Mouse (Mus musculus): Measurements from ENCODE around the gene Unc5cl. TPM values are rescaled to one million over a fixed set of nuclear protein-coding genes. Genes with fewer than 3 reads are reported as not detected.

Unc5cl gene
- polyA plus RNA-seq, 1 experiment from 2014 or later = 0.33 TPM

- Histone ChIP-seq H3K9ac (no peak overlapping the region), H3K36me3 (no peaks in the 10 kb centered on the region), H3K27ac (no peak overlapping the region), H3K27me3 (no peaks in the 10 kb centered on the region), H3K4me1 (replicated peaks) (peaks cover 16% of the 10 kb centered on the region), H3K9me3 (replicated peaks) (no peaks in the 10 kb centered on the region), H3K4me3 (no peak overlapping the region), H3K4me2 (no peak overlapping the region; the same call in 1 of the 2 replicates)
- no peak for ATAC-seq (replicated peaks; ENCODE audit: insufficient number of reproducible peaks, insufficient read depth, low FRiP score, low read depth)
- whole genome bisulfite sequencing = 48% methylated on average over 14 of the region's 14 CpGs
These were observed 127.8 kb downstream of the Unc5cl start for GRCm38 (mm10) chr17:48582486-48582990.

DNA sequence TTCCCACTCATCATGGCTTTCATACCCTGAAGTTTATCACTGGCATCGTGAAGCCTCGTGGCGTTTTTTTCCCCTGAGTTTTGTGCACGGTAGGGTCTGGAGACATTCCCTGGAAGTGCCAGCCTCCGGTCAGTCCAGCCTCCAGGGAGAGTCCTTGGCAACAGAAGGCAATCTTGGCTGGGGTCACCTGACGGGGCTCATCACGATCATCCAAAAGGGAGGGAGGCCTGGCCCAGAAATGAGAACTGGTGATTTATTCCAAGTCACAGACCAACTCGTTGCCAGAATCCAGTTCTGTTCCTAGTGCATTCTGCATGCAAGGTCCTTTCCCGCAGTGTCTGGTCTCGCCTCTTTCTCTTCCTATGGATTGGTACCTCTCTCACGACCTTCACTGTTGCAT lies 128.7 kb downstream of the Unc5cl start:
- no peaks in the 10 kb centered on the region for H3K36me3 ChIP-seq
- no peaks in the 10 kb centered on the region for H3K9me3 ChIP-seq (replicated peaks)
- H3K4me2 ChIP-seq = no peak overlapping the region
- no peak overlapping the region for H3K9ac ChIP-seq
- H3K4me3 ChIP-seq = no peak overlapping the region
- no peaks in the 10 kb centered on the region for H3K27me3 ChIP-seq
- H3K4me1 ChIP-seq (replicated peaks) = peaks cover 16% of the 10 kb centered on the region
- 69% methylated on average over 11 of the region's 11 CpGs for WGBS
- no peak overlapping the region for H3K27ac ChIP-seq
- ATAC-seq (replicated peaks; ENCODE audit: insufficient number of reproducible peaks, insufficient read depth, low FRiP score, low read depth) = no peak

DNA sequence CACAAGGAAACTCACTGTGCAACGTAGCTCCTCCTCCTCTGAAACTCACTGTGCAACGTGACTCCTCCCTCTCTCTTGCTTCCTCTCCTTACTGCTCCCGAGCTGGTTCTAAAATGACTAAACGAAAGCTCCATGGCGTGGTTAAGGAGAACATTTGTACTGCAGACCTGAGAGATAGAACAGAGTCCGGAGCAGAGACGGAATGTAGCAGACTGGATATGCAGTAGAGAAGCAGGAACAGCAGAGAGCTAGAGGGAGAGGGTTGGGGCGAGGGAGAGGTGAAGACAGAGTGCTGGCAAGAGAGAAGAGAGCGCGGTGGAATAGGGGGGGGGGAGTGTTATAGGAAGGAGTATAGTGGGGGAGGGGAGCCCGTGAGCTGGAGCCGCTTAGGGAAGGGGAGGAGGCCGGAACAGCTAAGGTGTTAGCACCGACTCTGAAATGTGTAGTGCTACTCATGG lies 131.2 kb downstream of the Unc5cl start:
- 0 out of 2 replicates have a peak overlapping the region, but pooled peaks have one; percentile 18 for H3K9ac ChIP-seq
- ATAC-seq (replicated peaks; ENCODE audit: insufficient number of reproducible peaks, insufficient read depth, low FRiP score, low read depth) = peak; percentile 89
- WGBS = under 1% methylated on average over 14 of the region's 14 CpGs

DNA sequence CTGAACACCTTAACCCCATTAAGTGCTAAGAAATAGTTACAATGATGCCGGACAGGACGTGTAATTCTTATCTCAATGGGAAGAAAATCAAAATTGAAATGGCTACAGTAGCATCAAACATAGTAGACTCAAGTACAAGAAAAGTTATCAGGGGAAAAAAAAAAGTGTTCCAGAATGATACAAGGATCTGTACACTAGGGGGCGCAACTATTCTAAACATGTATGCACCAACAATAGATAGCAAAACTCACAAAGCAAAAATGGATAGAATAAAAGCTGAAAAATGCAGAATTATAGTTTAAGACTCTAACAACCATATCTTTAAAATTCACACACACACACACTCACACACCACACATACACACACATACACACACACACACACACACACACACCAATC lies 134.0 kb downstream of the Unc5cl start:
- H3K27ac ChIP-seq = no peak overlapping the region
- H3K4me1 ChIP-seq (replicated peaks) = peaks cover 12% of the 10 kb centered on the region
- H3K36me3 ChIP-seq = no peaks in the 10 kb centered on the region
- no peaks in the 10 kb centered on the region; the same call in 1 of the 2 replicates for H3K9me3 ChIP-seq (replicated peaks)
- H3K9ac ChIP-seq = no peak overlapping the region
- H3K4me3 ChIP-seq = no peak overlapping the region
- ATAC-seq (replicated peaks; ENCODE audit: insufficient number of reproducible peaks, insufficient read depth, low FRiP score, low read depth) = no peak
- H3K4me2 ChIP-seq = no peak overlapping the region
- 40% methylated on average over 3 of the region's 3 CpGs for WGBS
- no peaks in the 10 kb centered on the region for H3K27me3 ChIP-seq

More for the DNA sequence above, 131.2 kb downstream of the Unc5cl start:
- Histone ChIP-seq H3K27me3 (no peaks in the 10 kb centered on the region), H3K4me3 (peak overlapping the region; percentile 37), H3K4me1 (replicated peaks) (peaks cover 16% of the 10 kb centered on the region), H3K4me2 (peak overlapping the region; percentile 64), H3K9me3 (replicated peaks) (no peaks in the 10 kb centered on the region), H3K27ac (peak overlapping the region; percentile 74), H3K36me3 (no peaks in the 10 kb centered on the region)

Other genes starting within 250 kb of the Unc5cl start
- 0.04 and 0.08 TPM in 2 replicates for gene Trem1, start 222.1 kb upstream of the Unc5cl start, polyA plus RNA-seq (2015; fragmentation: Nextera tagmentation; extraction: Ambion mirVana)
- 0.13 and 0.23 TPM in 2 replicates for gene Trem3, start 207.1 kb upstream of the Unc5cl start, polyA plus RNA-seq (2015; fragmentation: Nextera tagmentation; extraction: Ambion mirVana)
- gene Treml4, start 190.6 kb upstream of the Unc5cl start, polyA plus RNA-seq (2015; fragmentation: Nextera tagmentation; extraction: Ambion mirVana) = 0.23 and 0.42 TPM in 2 replicates
- 0.23 and 1.2 TPM in 2 replicates for gene Treml2, start 155.4 kb upstream of the Unc5cl start, polyA plus RNA-seq (2015; fragmentation: Nextera tagmentation; extraction: Ambion mirVana)
- 0.16 and 0.48 TPM in 2 replicates for gene B430306N03Rik, start 138.8 kb upstream of the Unc5cl start, polyA plus RNA-seq (2015; fragmentation: Nextera tagmentation; extraction: Ambion mirVana)
- 2.7 and 5.7 TPM in 2 replicates for gene Trem2, start 108.5 kb upstream of the Unc5cl start, polyA plus RNA-seq (2015; fragmentation: Nextera tagmentation; extraction: Ambion mirVana)
- 2.5 and 2.6 TPM in 2 replicates for gene Treml1, start 95.0 kb upstream of the Unc5cl start, polyA plus RNA-seq (2015; fragmentation: Nextera tagmentation; extraction: Ambion mirVana)
- 8.9 and 10.5 TPM in 2 replicates for gene Nfya, start 45.0 kb upstream of the Unc5cl start, polyA plus RNA-seq (2015; fragmentation: Nextera tagmentation; extraction: Ambion mirVana)
- gene Oard1, start 44.9 kb upstream of the Unc5cl start, polyA plus RNA-seq (2015; fragmentation: Nextera tagmentation; extraction: Ambion mirVana) = 33.5 and 40.2 TPM in 2 replicates
- 177 and 212 TPM in 2 replicates for gene Apobec2, start 22.0 kb upstream of the Unc5cl start, polyA plus RNA-seq (2015; fragmentation: Nextera tagmentation; extraction: Ambion mirVana)
- gene Tspo2, start 3.4 kb upstream of the Unc5cl start, polyA plus RNA-seq (2015; fragmentation: Nextera tagmentation; extraction: Ambion mirVana) = 7.7 and 8.3 TPM in 2 replicates